Comparison of ENCODE assay signal across 10 mouse cellular contexts in the genomic region with DNA sequence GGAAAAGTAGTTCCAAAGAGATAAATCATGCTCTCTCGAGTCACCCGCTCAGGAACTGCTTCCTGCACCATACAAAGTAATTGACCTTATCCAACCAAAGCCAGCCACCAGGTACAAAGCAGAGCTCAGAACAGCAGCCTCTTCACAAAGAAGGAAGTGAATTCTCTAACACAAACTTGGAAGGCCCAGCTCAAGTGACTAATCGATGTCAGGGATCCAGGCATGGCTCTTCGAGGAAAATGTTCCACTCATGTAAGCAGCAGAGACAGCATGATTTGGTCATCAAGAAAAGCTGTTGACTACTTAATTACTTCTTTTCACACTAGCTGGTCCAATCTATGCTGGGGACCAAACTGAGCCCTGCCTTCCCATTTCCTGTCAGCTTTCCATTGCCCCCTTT.
DNase-seq lines count a peak whose midpoint lies in the region; ATAC-seq lines count a peak whose summit lies in the region.
"Had no signal": no experiment of that assay in that cellular context is flagged by ENCODE, and none has a peak within 500 bp of the region (broad histone marks: within the 10 kb centered on the region; RNA-seq: fewer than 3 reads in every experiment).

No protein-coding gene starts in this region.

- no peak overlapping the region for H3K9ac ChIP-seq in kidney, embryonic 15.5 days
- no peak overlapping the region for H3K9ac ChIP-seq in embryonic facial prominence, embryonic 14.5 days (ENCODE audit: low read depth, low read length)
- H3K9ac ChIP-seq in liver, embryonic 13.5 days, result no peak overlapping the region
- H3K9ac ChIP-seq: midbrain, embryonic 12.5 days had no signal

- H3K9me3 ChIP-seq in kidney, embryonic 15.5 days (replicated peaks), result no peaks in the 10 kb centered on the region
- no peaks in the 10 kb centered on the region; the same call in 1 of the 2 replicates for H3K9me3 ChIP-seq in embryonic facial prominence, embryonic 14.5 days (ENCODE audit: control insufficient read depth, low read length)
- H3K9me3 ChIP-seq in liver, embryonic 13.5 days (replicated peaks), result no peaks in the 10 kb centered on the region
- H3K9me3 ChIP-seq: midbrain, embryonic 12.5 days had no signal

- DNase-seq in kidney, postnatal 4 days, result no peak
- DNase-seq in embryonic facial prominence, embryonic 14.5 days (ENCODE audit: low spot score), result no peak
- no peak for DNase-seq in liver, embryonic 13.5 days
- no peak for DNase-seq in urinary bladder, postnatal 25 days (ENCODE audit: low spot score)
- no peak for DNase-seq in urinary bladder, postnatal 10 days (ENCODE audit: low spot score)
- DNase-seq: thymus, postnatal 36 days had no signal

- no peak overlapping the region for H3K4me3 ChIP-seq in kidney, embryonic 15.5 days (replicated peaks)
- no peak overlapping the region for H3K4me3 ChIP-seq in brown adipose tissue, adult 24 weeks (ENCODE audit: insufficient read depth, low read depth, low read length)
- no peak overlapping the region for H3K4me3 ChIP-seq in embryonic facial prominence, embryonic 14.5 days (ENCODE audit: low read depth, low read length)
- H3K4me3 ChIP-seq in liver, embryonic 13.5 days (replicated peaks), result no peak overlapping the region
- H3K4me3 ChIP-seq: midbrain, embryonic 12.5 days had no signal

- H3K27ac ChIP-seq in kidney, embryonic 15.5 days, result peak overlapping the region; percentile 81
- peak overlapping the region; percentile 79 for H3K27ac ChIP-seq in brown adipose tissue, adult 24 weeks (replicated peaks; ENCODE audit: low read depth, low read length)
- peak overlapping the region; percentile 52; the same call in 1 of the 2 replicates for H3K27ac ChIP-seq in embryonic facial prominence, embryonic 14.5 days (replicated peaks; ENCODE audit: low read depth, low read length)
- H3K27ac ChIP-seq in liver, embryonic 13.5 days, result peak overlapping the region; percentile 8; the same call in 1 of the 2 replicates
- H3K27ac ChIP-seq: midbrain, embryonic 12.5 days had no signal

- WGBS in kidney, embryonic 15.5 days, result 42% methylated on average over 4 of the region's 4 CpGs
- 51% methylated on average over 4 of the region's 4 CpGs for WGBS in embryonic facial prominence, embryonic 14.5 days
- WGBS in liver, embryonic 13.5 days (ENCODE audit: insufficient replicate concordance), result 69% methylated on average over 4 of the region's 4 CpGs

- no peak for ATAC-seq in kidney, embryonic 15.5 days (replicated peaks; ENCODE audit: low FRiP score)
- no peak for ATAC-seq in embryonic facial prominence, embryonic 14.5 days (ENCODE audit: low read depth)
- ATAC-seq in liver, embryonic 13.5 days (ENCODE audit: low read depth), result no peak
- ATAC-seq: inflammation-experienced regulatory T-cells, adult 6 months had no signal

- no peaks in the 10 kb centered on the region for H3K27me3 ChIP-seq in kidney, embryonic 15.5 days
- H3K27me3 ChIP-seq in embryonic facial prominence, embryonic 14.5 days (replicated peaks; ENCODE audit: control insufficient read depth, insufficient read depth, low read length), result no peaks in the 10 kb centered on the region
- H3K27me3 ChIP-seq in liver, embryonic 13.5 days, result no peaks in the 10 kb centered on the region
- H3K27me3 ChIP-seq: midbrain, embryonic 12.5 days had no signal

- H3K4me2 ChIP-seq in kidney, embryonic 15.5 days, result no peak overlapping the region
- no peak overlapping the region for H3K4me2 ChIP-seq in embryonic facial prominence, embryonic 14.5 days (ENCODE audit: low read depth, low read length)
- H3K4me2 ChIP-seq in liver, embryonic 13.5 days, result no peak overlapping the region
- H3K4me2 ChIP-seq: midbrain, embryonic 12.5 days had no signal

- H3K36me3 ChIP-seq in kidney, embryonic 15.5 days, result no peaks in the 10 kb centered on the region
- H3K36me3 ChIP-seq in embryonic facial prominence, embryonic 14.5 days (ENCODE audit: control insufficient read depth, insufficient read depth, low read length), result no peaks in the 10 kb centered on the region
- peaks cover 12% of the 10 kb centered on the region; the same call in 1 of the 2 replicates for H3K36me3 ChIP-seq in liver, embryonic 13.5 days
- H3K36me3 ChIP-seq: midbrain, embryonic 12.5 days had no signal

- peaks cover 58% of the 10 kb centered on the region for H3K4me1 ChIP-seq in kidney, embryonic 15.5 days
- H3K4me1 ChIP-seq in brown adipose tissue, adult 24 weeks (ENCODE audit: control insufficient read depth, insufficient read depth, insufficient read length, low read length), result peaks cover 42% of the 10 kb centered on the region
- H3K4me1 ChIP-seq in embryonic facial prominence, embryonic 14.5 days (ENCODE audit: control insufficient read depth, insufficient read depth, low read length), result peaks cover 35% of the 10 kb centered on the region
- peaks cover 28% of the 10 kb centered on the region for H3K4me1 ChIP-seq in liver, embryonic 13.5 days (replicated peaks)

Comparison
In these comparisons a context has a peak if more than half of its experiments do, and no peak if none do; other contexts are left out.
1. H3K27ac ChIP-seq: peak in every context shown above with its lines; median percentile 81 in kidney, embryonic 15.5 days; 79 in brown adipose tissue, adult 24 weeks; 52 in embryonic facial prominence, embryonic 14.5 days; 8 in liver, embryonic 13.5 days.